Mouse (Mus musculus): ENCODE results near the gene Ccdc6. TPM values are rescaled to one million over a fixed set of nuclear protein-coding genes. Genes with fewer than 3 reads are reported as not detected.

Gene Ccdc6
- 21.3 and 24.0 TPM in 2 replicates for total RNA-seq (2012; rRNA removed)

DNA sequence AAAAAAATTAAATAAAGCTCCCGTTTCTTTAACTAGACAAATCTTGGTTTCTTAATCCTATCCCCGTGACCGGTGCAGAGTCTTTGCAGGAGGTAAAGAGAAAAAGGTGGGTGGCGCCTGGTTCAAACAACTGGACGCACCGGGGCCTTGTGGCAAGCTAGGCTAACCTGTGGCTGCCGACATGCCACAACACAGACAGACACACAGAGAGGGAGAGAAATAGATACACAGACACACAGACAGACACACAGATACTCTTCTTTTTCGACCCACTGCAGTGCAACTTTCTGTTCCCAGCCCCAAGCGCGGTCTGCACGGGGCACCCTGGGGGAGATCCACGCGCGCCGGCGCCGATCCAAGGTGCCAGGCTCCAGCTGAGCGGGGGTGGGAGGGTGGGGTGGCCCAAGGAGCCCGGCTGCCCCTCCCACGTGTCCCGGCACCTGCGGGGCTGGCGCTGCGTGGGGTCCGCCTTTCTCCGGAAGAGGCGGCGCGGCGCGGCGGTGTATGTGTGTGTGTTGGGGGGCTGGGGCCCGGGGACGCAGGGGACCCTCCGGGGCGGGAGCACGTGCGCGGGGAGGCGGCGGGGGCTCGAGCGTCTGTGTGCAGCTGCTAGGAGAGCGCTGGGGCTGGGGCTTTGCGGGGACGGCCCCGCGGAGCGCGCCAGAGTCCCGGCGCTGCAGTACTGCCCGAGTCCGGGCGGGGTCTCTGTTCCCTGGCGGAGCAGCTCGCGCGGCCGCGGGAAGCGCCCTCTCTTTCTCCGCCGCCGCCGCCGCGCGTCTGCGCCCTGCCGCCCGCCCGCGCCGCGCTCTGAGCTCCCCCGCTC, at the start of gene Ccdc6:
TSS of gene Ccdc6 (plus strand) at position 756 of the 823 bp plus-strand sequence.
- peaks cover 4% of the 10 kb centered on the region; the same call in 1 of the 2 replicates for H3K36me3 ChIP-seq (ENCODE audit: control insufficient read depth, insufficient read depth, low read length, poor library complexity, severe bottlenecking)
- H3K27ac ChIP-seq (ENCODE audit: insufficient read depth, low read depth, low read length, poor library complexity, severe bottlenecking): peak within 1 kb of the TSS; percentile 95
- peak; percentile 52; the same call in 1 of the 2 replicates for TF ChIP-seq HCFC1 (IDR thresholded peaks at IDR 0.05; ENCODE audit: borderline replicate concordance, insufficient read depth, low read length)
- TF ChIP-seq CHD2 (IDR thresholded peaks at IDR 0.05; ENCODE audit: low read depth, low read length): no peak
- no peak for TF ChIP-seq ZNF384 (IDR thresholded peaks at IDR 0.05; ENCODE audit: low read depth, low read length)
- TF ChIP-seq MAFK (IDR thresholded peaks at IDR 0.05; ENCODE audit: insufficient read depth, low read depth, low read length): no peak
- TF ChIP-seq ZC3H11A (IDR thresholded peaks at IDR 0.05; ENCODE audit: borderline replicate concordance, low read depth, low read length): no peak
- no peaks in the 10 kb centered on the region for H3K9me3 ChIP-seq (ENCODE audit: control insufficient read depth, insufficient read depth, low read depth, low read length)
- peaks cover 10 to 22% of the 10 kb centered on the region in 2 experiments; a peak in 3 of 4 replicates for H3K4me1 ChIP-seq (ENCODE audit: control insufficient read depth in 2 of 2, insufficient read depth in 2 of 2, low read length in 2 of 2, poor library complexity in 1 of 2)
- DNase-seq (ENCODE audit: low read depth, low spot score): peak; percentile 47
- H3K4me3 ChIP-seq (ENCODE audit: insufficient read depth in 1 of 2, low read depth in 1 of 2, low read length in 2 of 2, poor library complexity in 1 of 2, severe bottlenecking in 1 of 2): peak within 1 kb of the TSS; percentile 94 to 100
- in situ Hi-C loops (cut with MboI; ENCODE audit: low sequenced_read_pairs in 2 of 2, unreplicated experiment in 2 of 2): no loop called here
- H3K9ac ChIP-seq (ENCODE audit: insufficient read depth, low read depth, low read length, poor library complexity, severe bottlenecking): peak within 1 kb of the TSS; percentile 93

DNA sequence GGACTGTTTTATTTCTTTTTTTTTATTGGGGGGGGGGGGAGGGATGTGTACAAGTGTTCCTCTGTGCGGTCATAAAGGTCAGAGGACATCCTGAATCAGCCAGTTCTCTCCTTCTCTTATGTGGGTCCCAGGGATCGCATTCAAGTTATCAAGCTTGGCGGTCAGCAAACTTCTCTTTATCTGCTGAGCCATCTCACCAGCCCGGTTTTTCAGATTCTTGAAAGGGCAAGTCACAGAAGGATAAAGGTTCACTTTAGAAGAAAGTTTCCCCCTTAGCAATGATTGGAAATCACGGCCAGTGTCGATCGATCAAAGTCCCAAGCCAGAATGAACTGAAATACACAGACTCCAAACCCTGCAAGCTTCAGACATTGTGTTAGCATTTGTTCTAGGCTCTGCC, 47.1 kb upstream of the Ccdc6 start:
- H3K36me3 ChIP-seq (ENCODE audit: control insufficient read depth, insufficient read depth, low read length, poor library complexity, severe bottlenecking): no peaks in the 10 kb centered on the region
- H3K4me1 ChIP-seq (ENCODE audit: control insufficient read depth in 2 of 2, insufficient read depth in 2 of 2, low read length in 2 of 2, poor library complexity in 1 of 2): no peaks in the 10 kb centered on the region
- TF ChIP-seq CHD2 (IDR thresholded peaks at IDR 0.05; ENCODE audit: low read depth, low read length) (no peak), ZC3H11A (IDR thresholded peaks at IDR 0.05; ENCODE audit: borderline replicate concordance, low read depth, low read length) (no peak), MAFK (IDR thresholded peaks at IDR 0.05; ENCODE audit: insufficient read depth, low read depth, low read length) (no peak), HCFC1 (IDR thresholded peaks at IDR 0.05; ENCODE audit: borderline replicate concordance, insufficient read depth, low read length) (no peak), ZNF384 (IDR thresholded peaks at IDR 0.05; ENCODE audit: low read depth, low read length) (no peak)
- H3K9me3 ChIP-seq (ENCODE audit: control insufficient read depth, insufficient read depth, low read depth, low read length): no peaks in the 10 kb centered on the region
- no peak overlapping the region for H3K4me3 ChIP-seq (ENCODE audit: insufficient read depth in 1 of 2, low read depth in 1 of 2, low read length in 2 of 2, poor library complexity in 1 of 2, severe bottlenecking in 1 of 2)
- DNase-seq (ENCODE audit: low read depth, low spot score): no peak
- in situ Hi-C loops (cut with MboI; ENCODE audit: low sequenced_read_pairs in 2 of 2, unreplicated experiment in 2 of 2): no loop called here
- no peak overlapping the region for H3K9ac ChIP-seq (ENCODE audit: insufficient read depth, low read depth, low read length, poor library complexity, severe bottlenecking)
- H3K27ac ChIP-seq (ENCODE audit: insufficient read depth, low read depth, low read length, poor library complexity, severe bottlenecking): no peak overlapping the region

DNA sequence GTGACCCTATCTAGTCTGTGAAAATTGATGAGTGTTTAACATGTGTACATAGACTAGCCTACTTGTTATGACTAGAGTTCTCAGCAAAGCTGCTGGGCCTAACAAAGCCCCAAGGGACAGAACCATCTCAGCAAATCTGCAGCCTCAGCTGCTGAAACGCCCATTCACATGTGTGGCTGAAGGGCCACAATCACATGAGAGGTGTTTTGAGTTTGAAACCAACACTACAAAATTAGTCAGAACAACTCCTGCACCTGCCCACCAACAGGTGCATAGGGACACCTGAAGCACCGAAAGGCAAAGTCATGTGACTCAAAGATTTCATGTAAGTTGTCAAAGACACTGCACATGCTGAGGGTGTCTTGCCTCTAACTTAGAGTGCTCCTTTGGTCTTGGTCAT, 41.6 kb upstream of the Ccdc6 start:
- Histone ChIP-seq H3K36me3 (ENCODE audit: control insufficient read depth, insufficient read depth, low read length, poor library complexity, severe bottlenecking) (no peaks in the 10 kb centered on the region), H3K4me3 (ENCODE audit: insufficient read depth in 1 of 2, low read depth in 1 of 2, low read length in 2 of 2, poor library complexity in 1 of 2, severe bottlenecking in 1 of 2) (no peak overlapping the region), H3K27ac (ENCODE audit: insufficient read depth, low read depth, low read length, poor library complexity, severe bottlenecking) (no peak overlapping the region), H3K9me3 (ENCODE audit: control insufficient read depth, insufficient read depth, low read depth, low read length) (no peaks in the 10 kb centered on the region), H3K4me1 (ENCODE audit: control insufficient read depth in 2 of 2, insufficient read depth in 2 of 2, low read length in 2 of 2, poor library complexity in 1 of 2) (no peaks in the 10 kb centered on the region), H3K9ac (ENCODE audit: insufficient read depth, low read depth, low read length, poor library complexity, severe bottlenecking) (no peak overlapping the region)
- in situ Hi-C loops (cut with MboI; ENCODE audit: low sequenced_read_pairs in 2 of 2, unreplicated experiment in 2 of 2): no loop called here
- DNase-seq (ENCODE audit: low read depth, low spot score): no peak
- TF ChIP-seq ZC3H11A (IDR thresholded peaks at IDR 0.05; ENCODE audit: borderline replicate concordance, low read depth, low read length): no peak
- no peak for TF ChIP-seq MAFK (IDR thresholded peaks at IDR 0.05; ENCODE audit: insufficient read depth, low read depth, low read length)
- TF ChIP-seq ZNF384 (IDR thresholded peaks at IDR 0.05; ENCODE audit: low read depth, low read length): no peak
- TF ChIP-seq CHD2 (IDR thresholded peaks at IDR 0.05; ENCODE audit: low read depth, low read length): no peak
- no peak for TF ChIP-seq HCFC1 (IDR thresholded peaks at IDR 0.05; ENCODE audit: borderline replicate concordance, insufficient read depth, low read length)

DNA sequence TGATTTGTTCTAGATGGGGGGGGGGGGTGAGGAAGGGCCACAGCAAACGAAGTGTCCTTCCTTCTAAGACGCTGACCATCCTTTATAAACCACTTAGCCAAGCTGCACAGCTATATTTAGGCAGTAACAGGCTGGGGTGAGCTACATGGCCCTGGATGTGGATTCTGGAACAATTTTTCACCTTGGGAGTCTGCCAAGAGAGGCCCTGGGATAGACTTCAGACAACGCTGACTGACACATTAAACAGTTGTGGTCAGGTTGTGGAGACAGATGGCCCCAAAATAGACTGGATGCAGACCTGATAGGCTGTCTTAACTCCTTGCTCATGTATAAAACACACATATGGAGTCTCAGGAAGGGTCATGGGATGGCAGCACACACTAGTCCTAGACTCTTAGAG, 39.9 kb upstream of the Ccdc6 start:
- Histone ChIP-seq H3K4me3 (ENCODE audit: insufficient read depth in 1 of 2, low read depth in 1 of 2, low read length in 2 of 2, poor library complexity in 1 of 2, severe bottlenecking in 1 of 2) (no peak overlapping the region), H3K27ac (ENCODE audit: insufficient read depth, low read depth, low read length, poor library complexity, severe bottlenecking) (no peak overlapping the region), H3K4me1 (ENCODE audit: control insufficient read depth in 2 of 2, insufficient read depth in 2 of 2, low read length in 2 of 2, poor library complexity in 1 of 2) (peaks cover 0 to 2% of the 10 kb centered on the region in 2 experiments; a peak in 1 of 4 replicates), H3K36me3 (ENCODE audit: control insufficient read depth, insufficient read depth, low read length, poor library complexity, severe bottlenecking) (no peaks in the 10 kb centered on the region), H3K9ac (ENCODE audit: insufficient read depth, low read depth, low read length, poor library complexity, severe bottlenecking) (no peak overlapping the region), H3K9me3 (ENCODE audit: control insufficient read depth, insufficient read depth, low read depth, low read length) (no peaks in the 10 kb centered on the region)
- in situ Hi-C loops (cut with MboI; ENCODE audit: low sequenced_read_pairs in 2 of 2, unreplicated experiment in 2 of 2): no loop called here
- TF ChIP-seq ZC3H11A (IDR thresholded peaks at IDR 0.05; ENCODE audit: borderline replicate concordance, low read depth, low read length) (no peak), CHD2 (IDR thresholded peaks at IDR 0.05; ENCODE audit: low read depth, low read length) (no peak), ZNF384 (IDR thresholded peaks at IDR 0.05; ENCODE audit: low read depth, low read length) (no peak), HCFC1 (IDR thresholded peaks at IDR 0.05; ENCODE audit: borderline replicate concordance, insufficient read depth, low read length) (no peak), MAFK (IDR thresholded peaks at IDR 0.05; ENCODE audit: insufficient read depth, low read depth, low read length) (no peak)
- DNase-seq (ENCODE audit: low read depth, low spot score): no peak
